ENCODE assay signal across 8 mouse cellular contexts in the genomic region with DNA sequence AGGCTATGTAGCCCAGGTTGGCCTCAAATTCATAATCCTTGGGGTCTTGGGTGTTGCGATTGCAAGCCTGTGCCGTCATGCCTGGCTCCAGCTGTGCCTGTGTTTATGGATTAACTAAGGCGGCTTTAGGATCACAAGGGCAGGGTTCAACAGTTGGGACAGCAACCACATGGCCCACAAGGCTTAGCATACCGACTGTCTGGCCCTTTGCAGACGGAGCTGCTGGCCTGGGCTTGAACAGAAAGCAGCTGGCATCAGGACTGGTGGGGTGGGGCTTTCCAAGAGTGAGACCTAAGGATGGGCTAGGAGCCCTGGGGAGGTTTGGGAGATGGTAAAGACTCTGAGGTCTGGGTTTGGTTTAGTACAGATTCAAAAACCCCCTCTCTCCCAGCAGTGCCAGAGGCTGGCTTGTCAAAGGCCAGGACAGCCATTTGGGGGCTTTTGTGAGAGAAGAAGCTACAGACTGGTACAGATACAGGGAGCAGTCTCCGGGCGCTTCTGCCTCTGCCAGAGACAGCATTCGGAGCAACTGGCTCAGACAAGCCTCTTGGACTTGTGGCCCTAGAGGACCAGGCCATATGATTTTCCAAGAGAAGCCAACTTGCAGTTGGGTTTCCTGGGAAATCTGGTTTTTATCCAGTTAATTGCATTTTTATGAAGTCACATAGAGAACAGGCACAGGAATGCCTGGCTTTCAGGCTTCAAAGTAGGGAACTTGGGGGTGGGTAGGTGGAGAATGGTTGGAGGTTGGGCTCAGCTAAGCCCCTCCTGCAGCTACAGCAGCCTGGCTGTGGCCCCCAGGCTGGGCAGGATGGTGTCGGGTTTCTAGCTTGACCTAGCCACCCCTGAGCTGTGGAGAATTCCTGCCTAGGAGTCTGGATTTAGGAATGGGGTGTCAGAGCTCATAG. TPM values are rescaled to one million over a fixed set of nuclear protein-coding genes. Genes with fewer than 3 reads are reported as not detected.
DNase-seq lines count a peak whose midpoint lies in the region; ATAC-seq and TF ChIP-seq lines count a peak whose summit lies in the region.

No protein-coding gene starts in this region.

- DNase-seq in frontal cortex, postnatal 25 days (ENCODE audit: low spot score in 2 of 2) = no peak
- peak; percentile 29 for DNase-seq in brain, embryonic 14.5 days (ENCODE audit: low read depth)
- peak; percentile 70 for DNase-seq in kidney, adult 9 months
- DNase-seq in lung, postnatal 36 days = peak; percentile 42
- DNase-seq in thymus, postnatal 10 days (ENCODE audit: low spot score in 2 of 2) = no peak
- DNase-seq in left cerebral cortex, postnatal 36 days (ENCODE audit: low spot score in 2 of 2) = no peak

- 0 out of 2 replicates have a peak, but pooled peaks have one; percentile 14 for ATAC-seq in frontal cortex, adult (ENCODE audit: low TSS enrichment)
- ATAC-seq in megakaryocyte-erythroid progenitor cell, adult 5-6 weeks (replicated peaks; ENCODE audit: low FRiP score, low TSS enrichment, poor library complexity, severe bottlenecking) = no peak

- TF ChIP-seq POLR2A in brain, embryonic 14.5 days (IDR thresholded peaks at IDR 0.05; ENCODE audit: borderline replicate concordance, extremely low read depth, insufficient read depth, insufficient read length, poor library complexity, severe bottlenecking) = no peak

- intact Hi-C loops in left cerebral cortex, postnatal 36 days (cut with DNase I) = no loop called here

- TF ChIP-seq CTCF in brain, embryonic 14.5 days (IDR thresholded peaks at IDR 0.05; ENCODE audit: borderline replicate concordance, extremely low read depth, insufficient read depth, insufficient read length) = no peak

RNA-seq across cellular contexts. Expression of a gene that starts 37.8 kb away (rescaled TPM):
- 86.0 and 115 TPM in 2 replicates for polyA plus RNA-seq in brain, embryonic 14.5 days (2012; rRNA removed)
- total RNA-seq in left cerebral cortex, postnatal 36 days (2021) = 10 to 100 TPM; 80.9 to 85.3 TPM
- 48.1 and 55.1 TPM in 2 replicates for total RNA-seq in megakaryocyte-erythroid progenitor cell, adult 5-6 weeks (2014; fragmentation: Nextera tagmentation)
- 1.1 TPM in 1 of 2 replicates, not detected in the other for total RNA-seq in megakaryocyte-erythroid progenitor cell, adult 5-6 weeks (2017)

Comparison
In these comparisons a context has a peak if more than half of its experiments do, and no peak if none do; other contexts are left out.
1. DNase-seq: peak in brain, embryonic 14.5 days (single experiment), kidney, adult 9 months (single experiment) and lung, postnatal 36 days (single experiment); none in frontal cortex, postnatal 25 days (0 of 2), thymus, postnatal 10 days (0 of 2) and left cerebral cortex, postnatal 36 days (0 of 2).